Mouse (Mus musculus) neural tube, embryonic 15.5 days (tissue): ENCODE results near the gene Fxn. TPM values are rescaled to one million over a fixed set of nuclear protein-coding genes. Genes with fewer than 3 reads are reported as not detected.
"Not testable (repeated sequence)": the region's sequence is repeated elsewhere in the genome, so short reads cannot be mapped to it uniquely, and the experiment has no call there.

Source experiments
- ATAC-seq: fragments of 200-750 bp; cut with Nextera tagmentation; 2 replicates; pipeline ENCODE4 v1.8.0; 2017; ENCODE audit warnings: mild to moderate bottlenecking, moderate TSS enrichment, moderate library complexity; ENCODE audit not compliant: low FRiP score
- H3K27ac ChIP-seq: fragments of 300-500 bp; sonication (generic); replicated peaks from 2 replicates; pipeline ENCODE4 v1.5.1; 2015; ENCODE audit warnings: mild to moderate bottlenecking, inconsistent platforms
- H3K27me3 ChIP-seq: fragments of 300-500 bp; sonication (generic); replicated peaks from 2 replicates; pipeline ENCODE4 v1.6.1; 2015; ENCODE audit warnings: inconsistent platforms
- H3K36me3 ChIP-seq: fragments of 300-500 bp; sonication (generic); 2 replicates; pipeline ENCODE4 v1.6.1; 2015; ENCODE audit warnings: inconsistent platforms
- H3K4me1 ChIP-seq: fragments of 300-500 bp; sonication (generic); 2 replicates; pipeline ENCODE4 v1.6.1; 2015; ENCODE audit warnings: inconsistent platforms
- H3K4me2 ChIP-seq: fragments of 300-500 bp; sonication (generic); 2 replicates; pipeline ENCODE4 v1.6.1; 2015; ENCODE audit warnings: inconsistent platforms, mild to moderate bottlenecking, moderate library complexity
- H3K4me3 ChIP-seq: fragments of 300-500 bp; sonication (generic); replicated peaks from 2 replicates; pipeline ENCODE4 v1.5.1; 2015; ENCODE audit warnings: mild to moderate bottlenecking, inconsistent platforms
- H3K9ac ChIP-seq: fragments of 300-500 bp; sonication (generic); replicated peaks from 2 replicates; pipeline ENCODE4 v1.6.1; 2015; ENCODE audit warnings: mild to moderate bottlenecking, inconsistent platforms
- H3K9me3 ChIP-seq: fragments of 300-500 bp; sonication (generic); replicated peaks from 2 replicates; pipeline ENCODE4 v1.6.1; 2016; ENCODE audit warnings: inconsistent platforms
- WGBS: fragments of 180-500 bp; shearing (Covaris S2); methylation state at CpG from one replicate; pipeline ENCODE4 v1.1.7; 2015; ENCODE audit warnings: mixed read lengths; 5-methylcytosine and 5-hydroxymethylcytosine counted together
- polyA plus RNA-seq: library from polyadenylated mRNA; unstranded; fragments of >200 nt; fragmentation: Nextera tagmentation; extraction: Ambion mirVana; gene quantifications from 2 replicates; pipeline ENCODE4 v1.2.1, GENCODE M21; 2015

Gene Fxn
- polyA plus RNA-seq, 1 experiment from 2014 or later = 42.4 TPM

GRCm38 (mm10) chr19:24259390-24260351, 20.7 kb downstream of the Fxn start:
- Histone ChIP-seq H3K4me1 (no peaks in the 10 kb centered on the region), H3K36me3 (0 out of 2 replicates have a peak, but pooled peaks cover 7% of the 10 kb centered on the region), H3K27ac (no peak overlapping the region), H3K4me2 (no peak overlapping the region), H3K9me3 (no peaks in the 10 kb centered on the region), H3K9ac (no peak overlapping the region), H3K4me3 (no peak overlapping the region), H3K27me3 (no peaks in the 10 kb centered on the region)
- no peak for ATAC-seq
- WGBS = 50% methylated on average over 12 of the region's 12 CpGs

GRCm38 (mm10) chr19:24258368-24258767, 22.0 kb downstream of the Fxn start:
- Histone ChIP-seq H3K9me3 (no peaks in the 10 kb centered on the region), H3K4me2 (no peak overlapping the region), H3K27ac (no peak overlapping the region), H3K4me3 (no peak overlapping the region), H3K27me3 (no peaks in the 10 kb centered on the region), H3K4me1 (no peaks in the 10 kb centered on the region), H3K36me3 (0 out of 2 replicates have a peak, but pooled peaks cover 3% of the 10 kb centered on the region), H3K9ac (no peak overlapping the region)
- no peak for ATAC-seq
- 87% methylated on average over 5 of the region's 5 CpGs for WGBS

- Histone ChIP-seq H3K27ac (no peak overlapping the region), H3K27me3 (no peaks in the 10 kb centered on the region), H3K9me3 (no peaks in the 10 kb centered on the region), H3K36me3 (0 out of 2 replicates have a peak, but pooled peaks cover 3% of the 10 kb centered on the region), H3K4me1 (no peaks in the 10 kb centered on the region), H3K9ac (no peak overlapping the region), H3K4me3 (no peak overlapping the region), H3K4me2 (no peak overlapping the region)
- 96% methylated on average over 6 of the region's 6 CpGs for WGBS
- no peak for ATAC-seq
Measured at GRCm38 (mm10) chr19:24257962-24258361, 22.4 kb downstream of the Fxn start.

- Histone ChIP-seq H3K36me3 (no peaks in the 10 kb centered on the region), H3K9ac (no peak overlapping the region), H3K9me3 (no peaks in the 10 kb centered on the region), H3K4me3 (no peak overlapping the region), H3K27me3 (no peaks in the 10 kb centered on the region), H3K4me1 (peaks cover 6% of the 10 kb centered on the region), H3K27ac (no peak overlapping the region), H3K4me2 (no peak overlapping the region)
- WGBS = 33% methylated on average over 9 of the region's 9 CpGs
- no peak for ATAC-seq
Measured at GRCm38 (mm10) chr19:24253657-24254260, 26.6 kb downstream of the Fxn start.

DNA sequence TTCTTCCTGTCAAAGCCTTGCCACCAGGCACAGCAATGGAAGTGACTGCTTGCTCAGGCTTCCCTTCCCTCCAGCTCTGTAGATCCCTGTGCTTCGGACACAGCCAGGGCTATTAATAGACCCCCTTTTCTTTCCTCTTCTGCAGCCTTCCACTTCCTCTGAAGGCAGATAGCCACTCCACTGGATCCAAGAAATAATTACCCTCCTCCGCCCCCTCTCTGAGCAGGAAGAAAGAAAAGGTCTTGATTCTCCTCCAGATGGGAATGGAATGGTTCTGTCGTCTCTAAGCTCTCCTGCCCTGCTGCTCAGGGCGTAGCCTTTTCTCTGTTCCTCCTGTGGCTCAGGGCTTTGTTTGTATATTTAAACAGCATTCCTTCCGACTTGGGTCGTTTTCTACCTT, 28.5 kb downstream of the Fxn start:
- H3K4me3 ChIP-seq = no peak overlapping the region
- no peak overlapping the region for H3K27ac ChIP-seq
- ATAC-seq = no peak
- H3K4me2 ChIP-seq = no peak overlapping the region
- H3K9me3 ChIP-seq = no peaks in the 10 kb centered on the region
- no peaks in the 10 kb centered on the region for H3K27me3 ChIP-seq
- H3K36me3 ChIP-seq = no peaks in the 10 kb centered on the region
- H3K9ac ChIP-seq = no peak overlapping the region
- H3K4me1 ChIP-seq = peaks cover 6% of the 10 kb centered on the region
- WGBS = 20% methylated on average over 5 of the region's 6 CpGs

- H3K4me3 ChIP-seq = no peak overlapping the region
- no peak overlapping the region for H3K9ac ChIP-seq
- H3K4me1 ChIP-seq = peaks cover 8% of the 10 kb centered on the region; the same call in 1 of the 2 replicates
- no peak overlapping the region for H3K4me2 ChIP-seq
- ATAC-seq = no peak
- no peaks in the 10 kb centered on the region for H3K9me3 ChIP-seq
- no peaks in the 10 kb centered on the region for H3K36me3 ChIP-seq
- H3K27me3 ChIP-seq = no peaks in the 10 kb centered on the region
- WGBS = 68% methylated on average over 6 of the region's 6 CpGs
- H3K27ac ChIP-seq = no peak overlapping the region
Measured at GRCm38 (mm10) chr19:24243340-24243739, 37.1 kb downstream of the Fxn start.

- Histone ChIP-seq H3K4me3 (no peak overlapping the region), H3K27me3 (no peaks in the 10 kb centered on the region), H3K27ac (no peak overlapping the region), H3K36me3 (no peaks in the 10 kb centered on the region), H3K4me2 (no peak overlapping the region), H3K4me1 (peaks cover 8% of the 10 kb centered on the region; the same call in 1 of the 2 replicates), H3K9me3 (no peaks in the 10 kb centered on the region), H3K9ac (no peak overlapping the region)
- WGBS = 24% methylated on average over 14 of the region's 14 CpGs
- no peak for ATAC-seq
Measured at GRCm38 (mm10) chr19:24241799-24242546, 38.4 kb downstream of the Fxn start.

- 83% methylated on average over 8 of the region's 8 CpGs for WGBS
- no peaks in the 10 kb centered on the region for H3K36me3 ChIP-seq
- H3K27me3 ChIP-seq = no peaks in the 10 kb centered on the region
- no peak overlapping the region for H3K4me2 ChIP-seq
- H3K4me1 ChIP-seq = peaks cover 8% of the 10 kb centered on the region; the same call in 1 of the 2 replicates
- no peak overlapping the region for H3K4me3 ChIP-seq
- ATAC-seq = no peak
- H3K27ac ChIP-seq = no peak overlapping the region
- H3K9ac ChIP-seq = no peak overlapping the region
- no peaks in the 10 kb centered on the region for H3K9me3 ChIP-seq
Measured at GRCm38 (mm10) chr19:24241271-24241670, 39.1 kb downstream of the Fxn start.

- Histone ChIP-seq H3K36me3 (no peaks in the 10 kb centered on the region), H3K27me3 (no peaks in the 10 kb centered on the region), H3K4me2 (no peak overlapping the region), H3K27ac (no peak overlapping the region), H3K9me3 (no peaks in the 10 kb centered on the region), H3K4me1 (peaks cover 8% of the 10 kb centered on the region; the same call in 1 of the 2 replicates), H3K4me3 (no peak overlapping the region), H3K9ac (no peak overlapping the region)
- ATAC-seq = no peak
- 91% methylated on average over 4 of the region's 4 CpGs for WGBS
Measured at GRCm38 (mm10) chr19:24238011-24238410, 42.4 kb downstream of the Fxn start.

DNA sequence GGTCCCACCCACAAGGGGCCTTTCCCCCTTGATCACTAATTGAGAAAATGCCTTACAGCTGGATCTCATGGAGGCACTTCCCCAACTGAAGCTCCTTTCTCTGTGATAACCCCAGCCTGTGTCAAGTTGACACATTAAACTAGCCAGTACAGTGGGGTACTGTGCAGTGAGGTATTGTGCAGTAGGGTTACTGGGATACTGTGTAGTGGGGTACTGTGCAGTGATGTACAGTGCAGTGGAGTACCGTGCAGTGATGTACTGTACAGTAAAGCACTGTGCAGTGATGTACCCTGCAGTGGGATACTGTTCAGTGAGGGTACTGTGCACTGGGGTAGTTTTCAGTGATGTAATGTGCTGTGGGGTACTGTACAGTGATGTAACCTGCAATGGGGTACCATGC, 48.0 kb downstream of the Fxn start:
- H3K4me1 ChIP-seq, ATAC-seq, H3K9ac ChIP-seq, H3K27ac ChIP-seq, H3K4me3 ChIP-seq, H3K27me3 ChIP-seq, H3K36me3 ChIP-seq, H3K9me3 ChIP-seq, H3K4me2 ChIP-seq: not testable (repeated sequence)
- 93% methylated on average over 1 of the region's 1 CpGs for WGBS

GRCm38 (mm10) chr19:24225305-24225696, 55.1 kb downstream of the Fxn start:
- Histone ChIP-seq H3K27ac (no peak overlapping the region), H3K9me3 (no peaks in the 10 kb centered on the region), H3K4me2 (peak overlapping the region; percentile 89), H3K4me3 (peak overlapping the region; percentile 44), H3K4me1 (peaks cover 14% of the 10 kb centered on the region), H3K27me3 (peaks cover 35% of the 10 kb centered on the region), H3K36me3 (no peaks in the 10 kb centered on the region), H3K9ac (no peak overlapping the region)
- 2% methylated on average over 17 of the region's 17 CpGs for WGBS
- ATAC-seq = no peak
